Mouse (Mus musculus) cortical plate, adult 2 months (tissue): Measurements from ENCODE around the gene Rpl11. TPM values are rescaled to one million over a fixed set of nuclear protein-coding genes. Genes with fewer than 3 reads are reported as not detected.
"Not testable (repeated sequence)": the region's sequence is repeated elsewhere in the genome, so short reads cannot be mapped to it uniquely, and the experiment has no call there.

Source experiments
- H3K27ac ChIP-seq: fragments of 200-500 bp; 2 replicates; pipeline ENCODE4 v1.5.1; 2012; ENCODE audit warnings: low read length, control low read depth, inconsistent platforms; ENCODE audit not compliant: insufficient read depth
- H3K4me1 ChIP-seq: fragments of 200-500 bp; 2 replicates; pipeline ENCODE4 v1.6.1; 2011; ENCODE audit warnings: low read length; ENCODE audit not compliant: control insufficient read depth, insufficient read depth
- H3K4me3 ChIP-seq: fragments of 200-500 bp; 2 replicates; pipeline ENCODE4 v1.5.1; 2011; ENCODE audit warnings: mild to moderate bottlenecking, low read length, control low read depth; ENCODE audit not compliant: insufficient read depth
- CTCF ChIP-seq: fragments of 200-500 bp; IDR thresholded peaks from 2 replicates; pipeline ENCODE4 v1.5.1; 2011; ENCODE audit warnings: mild to moderate bottlenecking, control low read depth, low read length; ENCODE audit not compliant: insufficient read depth; ENCODE audit errors: extremely low read depth
- POLR2A ChIP-seq: fragments of 200-500 bp; IDR thresholded peaks from 2 replicates; pipeline ENCODE4 v1.6.1; 2011; ENCODE audit warnings: mild to moderate bottlenecking, low read length, control low read depth; ENCODE audit not compliant: insufficient read depth; ENCODE audit errors: extremely low read depth
- polyA plus RNA-seq: library from polyadenylated mRNA; depleted of rRNA; stranded (reverse); fragments of >200 nt; gene quantifications from 2 replicates; pipeline ENCODE4 v1.2.3, GENCODE M21; 2012; rRNA removed

Gene Rpl11
- polyA plus RNA-seq, 1 experiment = 511 TPM

GRCm38 (mm10) chr4:135986943-135987710 lies 66.1 kb downstream of the Rpl11 start, which contains the start of gene Pithd1:
Pithd1 (minus strand) TSS chr4:135987264.
- Histone ChIP-seq H3K4me3 (peak within 1 kb of the TSS; percentile 95), H3K4me1 (peaks cover 2% of the 10 kb centered on the region), H3K27ac (peak within 1 kb of the TSS; percentile 75)
- TF ChIP-seq POLR2A (peak; percentile 92), CTCF (no peak)

DNA sequence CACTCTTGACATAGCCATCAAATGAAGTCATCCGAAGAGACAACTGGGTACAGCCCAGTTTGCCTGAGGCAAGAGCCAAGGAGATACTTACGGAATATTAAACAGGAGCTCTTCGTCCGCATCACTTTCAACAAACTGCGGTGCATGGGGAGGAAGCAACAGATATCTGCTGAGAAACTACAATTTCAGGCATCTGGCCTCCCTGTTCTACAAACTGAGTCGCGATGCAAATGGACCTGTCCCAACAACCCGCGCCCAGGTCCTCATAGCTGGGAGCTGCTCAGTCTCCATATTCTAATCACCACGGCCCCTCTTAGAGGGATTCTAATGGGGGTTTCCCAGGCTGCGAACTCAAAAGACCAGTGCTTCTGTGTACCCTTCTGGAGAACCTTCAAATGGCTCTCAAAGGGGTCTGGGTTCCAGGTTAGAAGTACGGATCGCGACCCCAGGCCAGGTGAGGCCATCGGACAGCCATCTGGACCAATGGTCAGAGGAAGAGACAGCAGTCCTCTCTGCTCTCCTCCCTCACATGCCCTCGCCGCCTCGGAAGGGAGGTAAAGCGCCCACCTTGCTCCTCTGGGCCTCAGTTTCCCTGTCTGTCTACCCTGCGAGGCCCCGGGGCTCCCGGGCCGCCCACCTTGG lies 66.8 kb downstream of the Rpl11 start:
- H3K4me3 ChIP-seq = peak overlapping the region; percentile 95
- H3K27ac ChIP-seq = 0 out of 2 replicates have a peak overlapping the region, but pooled peaks have one; percentile 17
- TF ChIP-seq POLR2A (no peak), CTCF (no peak)

GRCm38 (mm10) chr4:135985769-135986168 lies 67.5 kb downstream of the Rpl11 start:
- Histone ChIP-seq H3K4me3 (peak overlapping the region; percentile 95; the same call in 1 of the 2 replicates), H3K4me1 (peaks cover 5% of the 10 kb centered on the region), H3K27ac (no peak overlapping the region)
- TF ChIP-seq CTCF (no peak), POLR2A (no peak)

More for the DNA sequence above, 66.8 kb downstream of the Rpl11 start:
- H3K4me1 ChIP-seq = peaks cover 5% of the 10 kb centered on the region

- TF ChIP-seq CTCF (no peak), POLR2A (no peak)
- no peak overlapping the region for H3K4me3 ChIP-seq
- peaks cover 5% of the 10 kb centered on the region for H3K4me1 ChIP-seq
- no peak overlapping the region for H3K27ac ChIP-seq
Observed at GRCm38 (mm10) chr4:135985193-135985592, 68.0 kb downstream of the Rpl11 start.

DNA sequence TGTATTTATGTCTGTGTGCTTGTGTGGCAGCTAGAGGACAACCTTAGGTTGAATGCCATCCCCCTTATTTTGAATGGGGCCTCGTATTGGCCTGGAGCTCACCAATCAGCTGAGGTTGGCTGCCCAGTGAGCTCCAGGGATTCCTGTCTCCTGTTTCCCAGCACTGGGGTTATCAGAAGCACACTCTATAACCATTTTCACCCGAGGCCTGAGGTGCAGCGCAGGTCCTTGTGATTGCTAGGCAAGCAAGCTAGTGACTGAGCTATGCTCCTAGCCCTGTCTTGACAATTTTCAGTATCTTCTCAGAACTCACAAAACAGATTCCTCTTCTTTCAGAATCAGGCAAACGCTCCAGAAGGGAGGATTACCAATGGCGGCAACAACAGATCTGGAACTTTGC lies 68.7 kb downstream of the Rpl11 start:
- Histone ChIP-seq H3K27ac (no peak overlapping the region), H3K4me3 (no peak overlapping the region), H3K4me1 (peaks cover 5% of the 10 kb centered on the region)
- no peak for TF ChIP-seq POLR2A
- TF ChIP-seq CTCF = no peak

- Histone ChIP-seq H3K27ac (no peak overlapping the region), H3K4me1 (peaks cover 5% of the 10 kb centered on the region), H3K4me3 (no peak overlapping the region)
- no peak for TF ChIP-seq POLR2A
Observed at GRCm38 (mm10) chr4:135981524-135982063, 71.6 kb downstream of the Rpl11 start.

GRCm38 (mm10) chr4:135980223-135980622 lies 73.0 kb downstream of the Rpl11 start:
- H3K27ac ChIP-seq, H3K4me1 ChIP-seq, H3K4me3 ChIP-seq: not testable (repeated sequence)

Other genes with a start within 250 kb of the Rpl11 start
- 49.1 and 54.7 TPM in 2 replicates for gene Srsf10, start 197.7 kb downstream of the Rpl11 start, polyA plus RNA-seq
- gene Pnrc2, start 179.6 kb downstream of the Rpl11 start, polyA plus RNA-seq = 55.4 and 61.0 TPM in 2 replicates
- gene Cnr2, start 158.0 kb downstream of the Rpl11 start, polyA plus RNA-seq = 0.11 and 0.15 TPM in 2 replicates
- gene Fuca1, start 132.7 kb downstream of the Rpl11 start, polyA plus RNA-seq = 36.9 and 37.8 TPM in 2 replicates
- 46.4 and 50.5 TPM in 2 replicates for gene Hmgcl, start 107.0 kb downstream of the Rpl11 start, polyA plus RNA-seq
- gene Gale, start 89.7 kb downstream of the Rpl11 start, polyA plus RNA-seq = 35.9 and 38.9 TPM in 2 replicates
- 98.6 and 108 TPM in 2 replicates for gene Lypla2, start 80.8 kb downstream of the Rpl11 start, polyA plus RNA-seq
- 103 and 110 TPM in 2 replicates for gene Pithd1, start 66.2 kb downstream of the Rpl11 start, polyA plus RNA-seq
- gene Eloa, start 31.7 kb downstream of the Rpl11 start, polyA plus RNA-seq = 16.5 and 16.8 TPM in 2 replicates
- gene Id3, start 90.1 kb upstream of the Rpl11 start, polyA plus RNA-seq = 75.7 and 82.9 TPM in 2 replicates
- 0.67 and 0.78 TPM in 2 replicates for gene E2f2, start 119.0 kb upstream of the Rpl11 start, polyA plus RNA-seq
- 2.9 and 3.2 TPM in 2 replicates for gene Asap3, start 152.9 kb upstream of the Rpl11 start, polyA plus RNA-seq
- 0.53 and 0.92 TPM in 2 replicates for gene Tcea3, start 194.3 kb upstream of the Rpl11 start, polyA plus RNA-seq
- gene Zfp46, start 231.3 kb upstream of the Rpl11 start, polyA plus RNA-seq = 61.6 and 72.2 TPM in 2 replicates